Mouse (Mus musculus): Measurements from ENCODE around the gene Usf2. TPM values are rescaled to one million over a fixed set of nuclear protein-coding genes. Genes with fewer than 3 reads are reported as not detected.

The Usf2 gene
- polyA plus RNA-seq (2015; fragmentation: Nextera tagmentation; extraction: Ambion mirVana) = 17.5 and 18.1 TPM in 2 replicates

DNA sequence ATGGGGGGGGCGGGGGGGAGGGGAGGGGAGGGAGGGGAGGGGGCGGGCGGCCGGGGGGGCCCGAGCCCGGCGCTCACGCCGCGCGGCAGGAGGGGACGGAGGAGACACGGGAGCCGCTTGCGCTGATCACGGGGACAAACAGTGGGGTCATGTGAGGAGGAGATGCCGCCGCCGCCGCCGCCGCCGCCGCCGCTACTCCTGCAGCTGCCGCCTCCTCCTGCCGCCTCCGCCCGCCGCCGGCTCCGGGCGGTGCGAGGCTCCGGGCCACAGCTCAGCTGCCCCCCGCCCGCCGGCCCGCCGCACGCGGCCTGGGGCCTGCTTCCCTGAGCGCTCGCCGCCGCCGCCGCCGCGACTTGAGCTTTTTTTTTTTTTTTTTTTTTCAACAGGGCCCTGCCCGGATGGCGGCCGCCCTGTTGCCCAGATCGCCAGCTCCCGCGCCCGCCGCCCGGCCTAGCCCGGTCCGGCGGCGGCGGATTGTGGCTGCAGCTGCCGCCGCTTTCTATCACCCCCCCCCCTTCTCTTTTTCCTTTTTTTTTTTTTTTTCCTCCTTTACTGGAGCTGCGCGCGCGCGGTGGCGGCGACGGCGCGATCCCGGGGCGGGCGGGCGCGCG is at the start of gene Usf2:
Usf2 (minus strand) TSS at position 48 of the 611 bp plus-strand sequence.
- WGBS = under 1% methylated on average over 42 of the region's 82 CpGs
- Histone ChIP-seq H3K9ac (peak within 1 kb of the TSS; percentile 99), H3K36me3 (peaks cover 23% of the 10 kb centered on the region), H3K4me2 (replicated peaks) (peak within 1 kb of the TSS; percentile 81), H3K27ac (peak within 1 kb of the TSS; percentile 99), H3K9me3 (no peaks in the 10 kb centered on the region), H3K4me3 (replicated peaks) (peak within 1 kb of the TSS; percentile 92), H3K27me3 (replicated peaks) (no peaks in the 10 kb centered on the region), H3K4me1 (replicated peaks) (peaks cover 17% of the 10 kb centered on the region)
- ATAC-seq = peak; percentile 64

DNA sequence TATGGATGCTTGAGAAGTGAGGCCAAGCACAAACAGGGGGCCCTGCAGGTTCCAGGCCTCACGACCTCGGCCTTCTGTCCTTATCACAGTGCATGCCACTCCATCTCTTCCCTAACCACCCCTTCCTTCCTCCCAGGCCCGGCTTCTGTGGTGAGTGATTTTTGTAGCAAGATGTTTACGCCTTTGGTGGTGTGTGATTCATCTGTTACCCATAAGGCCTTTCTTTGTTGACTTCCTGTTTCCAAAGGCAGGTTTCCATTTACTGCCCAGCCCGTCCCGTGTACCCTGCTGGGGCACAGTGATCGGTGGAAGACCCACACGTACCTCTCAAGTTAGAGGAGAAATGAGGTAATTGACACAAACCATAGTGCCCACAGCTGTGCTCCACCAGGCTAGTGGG is 46.0 kb upstream of the Usf2 start:
- no peak overlapping the region for H3K4me2 ChIP-seq (replicated peaks)
- no peak overlapping the region for H3K9ac ChIP-seq
- H3K4me3 ChIP-seq (replicated peaks) = no peak overlapping the region
- ATAC-seq = no peak
- no peak overlapping the region for H3K27ac ChIP-seq
- no peaks in the 10 kb centered on the region for H3K36me3 ChIP-seq
- 0 out of 2 replicates have a peak, but pooled peaks cover 4% of the 10 kb centered on the region for H3K4me1 ChIP-seq (replicated peaks)
- H3K27me3 ChIP-seq (replicated peaks) = no peaks in the 10 kb centered on the region
- no peaks in the 10 kb centered on the region for H3K9me3 ChIP-seq
- 58% methylated on average over 8 of the region's 8 CpGs for WGBS

DNA sequence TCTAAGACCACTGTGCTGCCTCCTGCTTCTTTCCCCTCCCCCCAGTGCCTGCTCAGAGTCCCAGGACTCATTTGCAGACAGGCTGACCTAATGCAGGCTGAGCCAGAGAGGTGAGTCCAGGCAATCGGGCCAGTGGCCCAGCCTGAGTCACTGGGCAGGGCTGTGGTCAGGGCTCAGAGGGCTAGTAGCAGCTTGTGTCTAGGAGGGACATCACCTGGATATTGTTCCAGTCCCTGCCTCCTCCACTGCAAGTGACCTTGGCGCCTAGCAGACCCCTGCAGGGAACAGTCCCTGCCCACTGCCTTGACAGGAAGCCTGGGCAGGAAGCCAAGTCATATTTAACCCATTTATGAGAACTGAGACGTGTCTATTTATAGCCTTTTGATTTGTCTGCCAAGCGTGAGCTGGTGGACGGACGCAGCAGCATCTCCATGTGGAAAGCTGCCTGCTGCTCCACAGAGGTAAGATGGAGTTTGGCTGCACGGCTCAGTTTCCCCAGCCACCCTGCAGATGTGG is 44.0 kb upstream of the Usf2 start:
- H3K27ac ChIP-seq = no peak overlapping the region
- no peaks in the 10 kb centered on the region for H3K9me3 ChIP-seq
- H3K36me3 ChIP-seq = no peaks in the 10 kb centered on the region
- H3K9ac ChIP-seq = no peak overlapping the region
- ATAC-seq = peak; percentile 72
- H3K27me3 ChIP-seq (replicated peaks) = no peaks in the 10 kb centered on the region
- H3K4me3 ChIP-seq (replicated peaks) = no peak overlapping the region
- 17% methylated on average over 7 of the region's 7 CpGs for WGBS
- H3K4me2 ChIP-seq (replicated peaks) = no peak overlapping the region; the same call in 1 of the 2 replicates
- H3K4me1 ChIP-seq (replicated peaks) = 0 out of 2 replicates have a peak, but pooled peaks cover 4% of the 10 kb centered on the region

GRCm38 (mm10) chr7:30996491-30996890 is 39.9 kb upstream of the Usf2 start:
- H3K4me3 ChIP-seq (replicated peaks) = no peak overlapping the region
- H3K9me3 ChIP-seq = no peaks in the 10 kb centered on the region
- H3K4me1 ChIP-seq (replicated peaks) = 0 out of 2 replicates have a peak, but pooled peaks cover 4% of the 10 kb centered on the region
- H3K36me3 ChIP-seq = no peaks in the 10 kb centered on the region
- 96% methylated on average over 2 of the region's 2 CpGs for WGBS
- no peak overlapping the region for H3K27ac ChIP-seq
- ATAC-seq = no peak
- H3K4me2 ChIP-seq (replicated peaks) = no peak overlapping the region
- H3K27me3 ChIP-seq (replicated peaks) = no peaks in the 10 kb centered on the region
- H3K9ac ChIP-seq = no peak overlapping the region

- 91% methylated on average over 5 of the region's 5 CpGs for WGBS
- no peak overlapping the region for H3K4me3 ChIP-seq (replicated peaks)
- H3K9ac ChIP-seq = no peak overlapping the region
- no peaks in the 10 kb centered on the region for H3K36me3 ChIP-seq
- H3K27ac ChIP-seq = no peak overlapping the region
- H3K27me3 ChIP-seq (replicated peaks) = no peaks in the 10 kb centered on the region
- ATAC-seq = no peak
- no peaks in the 10 kb centered on the region for H3K9me3 ChIP-seq
- H3K4me2 ChIP-seq (replicated peaks) = no peak overlapping the region
- no peaks in the 10 kb centered on the region for H3K4me1 ChIP-seq (replicated peaks)
Measured at GRCm38 (mm10) chr7:30993986-30994385, 37.4 kb upstream of the Usf2 start.

DNA sequence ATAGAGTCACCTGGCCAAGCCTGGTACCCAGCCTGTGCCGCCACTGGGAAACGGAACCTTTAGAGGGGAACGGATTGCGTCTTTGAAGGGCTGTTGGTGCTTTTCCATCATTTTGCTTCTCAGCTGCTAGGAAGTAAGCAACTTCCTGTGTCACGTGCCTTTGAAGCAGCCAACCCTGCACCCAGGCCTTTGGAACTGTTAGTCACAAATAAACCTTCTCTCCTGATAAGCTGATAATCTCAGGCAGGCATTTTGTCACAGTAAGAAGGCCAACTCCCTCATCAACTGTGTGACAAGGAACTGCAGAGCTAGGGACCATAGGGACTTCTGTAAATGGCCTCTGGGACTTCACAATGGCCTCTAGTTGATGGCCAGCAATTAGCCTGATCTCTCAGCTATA is 35.5 kb upstream of the Usf2 start:
- Histone ChIP-seq H3K4me2 (replicated peaks) (no peak overlapping the region), H3K9me3 (no peaks in the 10 kb centered on the region), H3K36me3 (no peaks in the 10 kb centered on the region), H3K27ac (no peak overlapping the region), H3K4me1 (replicated peaks) (no peaks in the 10 kb centered on the region), H3K27me3 (replicated peaks) (no peaks in the 10 kb centered on the region), H3K4me3 (replicated peaks) (no peak overlapping the region), H3K9ac (no peak overlapping the region)
- ATAC-seq = 0 out of 2 replicates have a peak, but pooled peaks have one; percentile 25
- WGBS = 79% methylated on average over 5 of the region's 5 CpGs

DNA sequence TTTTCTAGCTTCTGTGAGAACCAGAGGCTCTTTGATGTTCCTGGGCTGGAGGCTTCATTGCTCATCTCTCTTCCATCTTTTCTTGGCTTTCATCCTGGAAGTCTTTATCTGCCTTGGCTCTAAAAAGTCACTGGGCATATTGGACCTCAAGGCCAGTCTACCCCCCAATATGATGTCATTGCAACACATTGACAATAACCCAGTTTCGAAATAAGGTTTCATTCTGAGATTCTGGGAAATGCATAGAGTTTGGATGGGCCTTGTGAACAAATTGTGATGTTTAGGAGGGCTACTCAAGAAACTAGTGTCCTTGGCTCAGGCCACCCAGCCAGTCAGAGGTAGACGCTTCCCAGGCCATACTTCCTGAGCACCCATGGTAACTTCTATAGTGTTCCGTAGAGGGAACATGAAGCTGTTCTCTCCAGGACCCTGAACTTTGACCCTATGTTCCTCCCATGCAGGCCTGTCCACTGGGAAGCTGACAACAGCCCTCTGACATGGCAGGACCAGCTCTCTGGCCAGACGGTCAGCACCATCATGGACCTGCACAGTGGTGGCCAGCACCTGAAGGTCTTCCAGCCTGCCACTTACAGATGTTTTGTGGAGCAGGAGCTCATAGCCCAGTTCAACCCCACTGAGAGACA is 32.0 kb upstream of the Usf2 start:
- Histone ChIP-seq H3K36me3 (no peaks in the 10 kb centered on the region), H3K9ac (no peak overlapping the region), H3K27ac (no peak overlapping the region), H3K4me2 (replicated peaks) (no peak overlapping the region), H3K27me3 (replicated peaks) (no peaks in the 10 kb centered on the region), H3K4me3 (replicated peaks) (no peak overlapping the region), H3K9me3 (no peaks in the 10 kb centered on the region), H3K4me1 (replicated peaks) (no peaks in the 10 kb centered on the region)
- WGBS = 86% methylated on average over 4 of the region's 4 CpGs
- ATAC-seq = no peak

DNA sequence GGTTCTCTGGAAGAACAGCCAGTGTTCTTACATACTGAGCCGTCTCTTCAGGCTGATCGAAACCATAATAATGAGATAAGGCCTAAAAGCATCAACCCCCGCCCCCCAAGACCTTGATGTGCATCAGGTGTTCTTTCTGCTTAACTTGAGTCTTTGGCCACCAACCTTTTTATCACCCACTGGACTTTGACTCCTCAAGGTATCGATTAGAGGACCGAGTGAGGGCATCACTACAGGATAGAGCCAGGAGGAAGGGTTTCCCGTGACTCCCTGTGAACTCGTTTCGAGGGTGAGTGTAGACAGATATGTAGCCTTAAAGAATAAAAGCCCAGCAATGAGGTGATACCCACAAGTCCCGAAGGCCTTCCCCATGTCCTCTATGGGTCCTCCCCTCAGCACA is 28.8 kb upstream of the Usf2 start:
- 78% methylated on average over 9 of the region's 9 CpGs for WGBS
- Histone ChIP-seq H3K4me1 (replicated peaks) (no peaks in the 10 kb centered on the region), H3K9ac (no peak overlapping the region), H3K27ac (no peak overlapping the region), H3K36me3 (no peaks in the 10 kb centered on the region), H3K27me3 (replicated peaks) (no peaks in the 10 kb centered on the region), H3K4me2 (replicated peaks) (no peak overlapping the region), H3K9me3 (no peaks in the 10 kb centered on the region), H3K4me3 (replicated peaks) (no peak overlapping the region)
- 0 out of 2 replicates have a peak, but pooled peaks have one; percentile 17 for ATAC-seq

DNA sequence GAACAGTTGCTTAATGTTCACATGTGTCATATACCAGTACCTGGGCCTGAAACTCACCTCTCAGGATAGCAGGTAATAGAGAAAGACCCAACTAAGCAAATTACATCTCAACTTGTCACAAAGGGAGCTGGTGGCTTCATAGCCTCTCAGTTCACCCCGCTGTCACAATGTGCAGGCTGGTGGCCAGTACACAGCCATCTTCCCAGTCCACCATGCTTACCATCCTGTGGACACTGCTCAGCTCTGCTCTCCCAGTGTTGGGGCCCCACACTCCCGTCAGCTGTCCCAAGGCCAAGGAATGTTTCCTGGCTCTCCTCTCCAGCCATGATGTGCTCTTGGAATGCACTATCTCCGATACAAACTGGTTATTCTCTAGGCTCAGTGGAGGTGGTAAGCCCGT is 25.1 kb upstream of the Usf2 start:
- Histone ChIP-seq H3K9me3 (no peaks in the 10 kb centered on the region), H3K36me3 (no peaks in the 10 kb centered on the region), H3K9ac (no peak overlapping the region), H3K27ac (no peak overlapping the region), H3K27me3 (replicated peaks) (no peaks in the 10 kb centered on the region), H3K4me1 (replicated peaks) (no peaks in the 10 kb centered on the region), H3K4me3 (replicated peaks) (no peak overlapping the region), H3K4me2 (replicated peaks) (no peak overlapping the region)
- ATAC-seq = no peak
- 87% methylated on average over 4 of the region's 4 CpGs for WGBS

GRCm38 (mm10) chr7:30973501-30974289 is 17.1 kb upstream of the Usf2 start, which contains the start of gene Fam187b:
Gene Fam187b, plus strand, starts transcription at chr7:30973790.
- ATAC-seq = peak; percentile 96
- H3K36me3 ChIP-seq = no peaks in the 10 kb centered on the region
- peaks cover 10% of the 10 kb centered on the region; the same call in 1 of the 2 replicates for H3K4me1 ChIP-seq (replicated peaks)
- H3K4me3 ChIP-seq (replicated peaks) = peak within 1 kb of the TSS; percentile 56
- WGBS = under 1% methylated on average over 37 of the region's 37 CpGs
- peak within 1 kb of the TSS; percentile 87 for H3K27ac ChIP-seq
- H3K9me3 ChIP-seq = no peaks in the 10 kb centered on the region
- H3K4me2 ChIP-seq (replicated peaks) = peak within 1 kb of the TSS; percentile 59
- H3K27me3 ChIP-seq (replicated peaks) = peaks cover 8% of the 10 kb centered on the region
- peak within 1 kb of the TSS; percentile 60 for H3K9ac ChIP-seq

DNA sequence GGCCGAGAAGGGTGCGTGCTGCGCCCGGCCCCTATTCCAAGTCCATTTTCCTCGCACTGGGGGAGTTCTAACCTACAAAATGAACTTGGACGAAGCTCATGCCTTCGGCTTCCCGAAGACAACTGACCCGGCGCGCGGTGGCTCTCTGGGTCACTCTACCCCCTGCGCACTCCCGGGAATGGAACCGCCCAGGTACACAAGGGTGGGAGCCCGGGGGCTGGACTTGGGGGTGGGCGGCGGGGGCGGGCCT is 16.6 kb upstream of the Usf2 start, which contains the start of gene Lsr:
Lsr (minus strand) TSS at position 214 of the 250 bp plus-strand sequence.
- under 1% methylated on average over 19 of the region's 19 CpGs for WGBS
- ATAC-seq = peak; percentile 92

More for the DNA sequence above, 16.6 kb upstream of the Usf2 start, which contains the start of gene Lsr:
- Histone ChIP-seq H3K4me2 (replicated peaks) (peak within 1 kb of the TSS; percentile 59), H3K27ac (peak within 1 kb of the TSS; percentile 87), H3K4me3 (replicated peaks) (peak within 1 kb of the TSS; percentile 56), H3K9me3 (no peaks in the 10 kb centered on the region), H3K27me3 (replicated peaks) (peaks cover 8% of the 10 kb centered on the region), H3K4me1 (replicated peaks) (peaks cover 10% of the 10 kb centered on the region; the same call in 1 of the 2 replicates), H3K36me3 (no peaks in the 10 kb centered on the region), H3K9ac (peak within 1 kb of the TSS; percentile 60)
